Mouse (Mus musculus) liver, embryonic 15.5 days (tissue): ENCODE results near the gene Abcb9. TPM values are rescaled to one million over a fixed set of nuclear protein-coding genes. Genes with fewer than 3 reads are reported as not detected.
A peak's percentile ranks its signal among the peaks of the same experiment; 100 is the strongest.

Source experiments
- ATAC-seq: fragments of 200-750 bp; cut with Nextera tagmentation; 2 replicates; pipeline ENCODE4 v1.8.0; 2017; ENCODE audit warnings: moderate number of reproducible peaks, mild to moderate bottlenecking, moderate library complexity; ENCODE audit not compliant: insufficient read depth
- H3K27ac ChIP-seq: fragments of 300-500 bp; sonication (generic); replicated peaks from 2 replicates; pipeline ENCODE4 v1.5.1; 2015; ENCODE audit warnings: mild to moderate bottlenecking, inconsistent platforms
- H3K27me3 ChIP-seq: fragments of 300-500 bp; sonication (generic); 2 replicates; pipeline ENCODE4 v1.6.1; 2015; ENCODE audit warnings: mild to moderate bottlenecking, inconsistent platforms
- H3K36me3 ChIP-seq: fragments of 300-500 bp; sonication (generic); replicated peaks from 2 replicates; pipeline ENCODE4 v1.6.1; 2015; ENCODE audit warnings: moderate library complexity, mild to moderate bottlenecking, inconsistent platforms
- H3K4me1 ChIP-seq: fragments of 300-500 bp; sonication (generic); replicated peaks from 2 replicates; pipeline ENCODE4 v1.6.1; 2015; ENCODE audit warnings: inconsistent platforms
- H3K4me2 ChIP-seq: fragments of 300-500 bp; sonication (generic); 2 replicates; pipeline ENCODE4 v1.6.1; 2015; ENCODE audit warnings: moderate library complexity, mild to moderate bottlenecking, inconsistent platforms
- H3K4me3 ChIP-seq: fragments of 300-500 bp; sonication (generic); replicated peaks from 2 replicates; pipeline ENCODE4 v1.5.1; 2015; ENCODE audit warnings: mild to moderate bottlenecking, inconsistent platforms
- H3K9ac ChIP-seq: fragments of 300-500 bp; sonication (generic); 2 replicates; pipeline ENCODE4 v1.6.1; 2015; ENCODE audit warnings: moderate library complexity, mild to moderate bottlenecking, inconsistent platforms
- H3K9me3 ChIP-seq: fragments of 300-500 bp; sonication (generic); replicated peaks from 2 replicates; pipeline ENCODE4 v1.6.1; 2016; ENCODE audit warnings: inconsistent platforms
- WGBS: fragments of 180-500 bp; shearing (Covaris S2); methylation state at CpG from one replicate; pipeline ENCODE4 v1.1.7; 2015; ENCODE audit warnings: mixed read lengths; ENCODE audit not compliant: insufficient replicate concordance; 5-methylcytosine and 5-hydroxymethylcytosine counted together
- polyA plus RNA-seq: library from polyadenylated mRNA; unstranded; fragments of >200 nt; fragmentation: Nextera tagmentation; extraction: Ambion mirVana; gene quantifications from 2 replicates; pipeline ENCODE4 v1.2.1, GENCODE M21; 2015

Abcb9 gene
- 6.1 and 7.1 TPM in 2 replicates for polyA plus RNA-seq

DNA sequence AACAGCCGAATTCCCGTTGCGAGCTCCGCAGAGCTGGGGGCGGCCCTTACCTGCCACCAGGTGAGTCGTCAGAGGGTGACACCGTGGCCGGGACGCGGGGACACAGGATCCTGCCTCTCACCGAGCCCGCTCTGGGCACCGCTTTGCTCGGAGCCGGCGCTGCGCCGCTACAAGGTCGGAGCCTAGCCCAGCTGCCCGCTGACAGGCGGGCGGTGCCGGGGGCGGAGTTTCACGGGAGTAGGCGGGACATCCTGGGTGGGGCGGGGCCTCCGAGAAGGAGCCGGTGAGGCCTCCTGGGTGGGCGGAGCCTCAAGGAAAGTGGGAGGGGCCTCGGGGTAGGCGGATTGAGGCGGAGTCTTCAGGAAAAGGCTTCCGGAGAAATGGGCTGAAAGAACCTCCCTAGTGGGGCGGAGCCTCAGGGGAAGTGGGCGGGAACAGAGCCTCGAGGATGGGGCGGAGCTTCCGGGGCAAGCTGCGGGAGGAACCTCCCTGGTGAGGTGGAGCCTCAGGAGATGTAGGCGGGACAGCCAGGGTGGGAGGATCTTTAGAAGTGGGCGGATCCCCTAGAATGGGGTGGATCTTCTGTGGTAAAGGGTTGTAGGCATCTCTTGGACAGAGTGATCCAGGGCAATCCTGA is at the start of gene Abcb9:
Abcb9 (minus strand) TSS at position 203 of the 637 bp plus-strand sequence.
- peak within 1 kb of the TSS; percentile 89 for H3K9ac ChIP-seq
- peak within 1 kb of the TSS; percentile 97 for H3K4me2 ChIP-seq
- H3K9me3 ChIP-seq, result no peaks in the 10 kb centered on the region
- WGBS, result 1% methylated on average over 42 of the region's 42 CpGs
- peak; percentile 71 for ATAC-seq
- peaks cover 57% of the 10 kb centered on the region for H3K4me1 ChIP-seq
- peak within 1 kb of the TSS; percentile 79 for H3K4me3 ChIP-seq
- no peaks in the 10 kb centered on the region for H3K27me3 ChIP-seq
- H3K27ac ChIP-seq, result peak within 1 kb of the TSS; percentile 93
- no peaks in the 10 kb centered on the region for H3K36me3 ChIP-seq

DNA sequence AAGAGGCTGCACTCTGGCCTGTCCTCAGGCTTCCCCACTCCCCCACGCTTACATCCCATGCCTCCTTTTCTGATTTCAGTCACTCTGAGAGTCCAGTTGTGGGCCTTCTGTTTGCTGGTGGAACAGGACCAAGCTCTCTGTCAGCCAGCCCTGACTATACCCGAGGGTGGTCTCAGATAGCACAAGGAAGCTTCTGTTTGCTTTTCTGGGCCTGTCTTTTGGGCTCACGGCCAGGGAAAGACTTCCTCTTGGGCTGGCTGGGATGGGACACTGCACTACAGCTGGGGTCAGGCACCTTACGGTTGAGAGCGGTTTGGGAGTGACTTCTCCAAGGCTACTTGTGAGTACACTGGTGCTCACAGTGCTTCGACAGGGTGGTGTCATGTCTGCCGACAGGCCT is 42.5 kb upstream of the Abcb9 start:
- H3K27me3 ChIP-seq, result no peaks in the 10 kb centered on the region
- no peaks in the 10 kb centered on the region for H3K9me3 ChIP-seq
- no peak overlapping the region for H3K27ac ChIP-seq
- 68% methylated on average over 7 of the region's 7 CpGs for WGBS
- no peak for ATAC-seq
- H3K36me3 ChIP-seq, result peaks cover 32% of the 10 kb centered on the region
- H3K4me1 ChIP-seq, result 0 out of 2 replicates have a peak, but pooled peaks cover 6% of the 10 kb centered on the region
- no peak overlapping the region for H3K4me3 ChIP-seq
- H3K4me2 ChIP-seq, result no peak overlapping the region
- H3K9ac ChIP-seq, result no peak overlapping the region

DNA sequence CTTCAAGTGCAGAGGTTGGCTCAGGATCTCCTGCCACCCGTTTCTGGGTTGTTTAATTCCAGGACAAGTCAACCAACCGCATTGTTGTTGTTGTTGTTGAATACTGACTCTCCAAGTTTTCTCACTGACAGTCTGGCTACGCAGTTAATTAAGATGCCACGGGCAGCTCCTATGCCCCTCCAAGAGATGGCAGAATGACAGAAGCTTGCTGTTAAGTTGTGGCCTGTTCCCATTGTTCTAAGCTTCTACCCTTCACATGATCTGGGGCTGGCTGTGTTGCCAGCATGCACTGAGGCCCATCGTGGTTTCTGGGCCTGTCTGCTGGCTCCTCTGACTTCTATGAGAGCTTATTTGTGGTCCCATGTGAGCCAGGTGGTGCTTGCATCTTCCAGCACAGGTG is 38.7 kb upstream of the Abcb9 start:
- ATAC-seq, result no peak
- H3K4me2 ChIP-seq, result no peak overlapping the region
- no peaks in the 10 kb centered on the region for H3K27me3 ChIP-seq
- H3K36me3 ChIP-seq, result peaks cover 28% of the 10 kb centered on the region
- 76% methylated on average over 5 of the region's 5 CpGs for WGBS
- no peak overlapping the region for H3K9ac ChIP-seq
- no peak overlapping the region for H3K27ac ChIP-seq
- 0 out of 2 replicates have a peak, but pooled peaks cover 6% of the 10 kb centered on the region for H3K4me1 ChIP-seq
- no peaks in the 10 kb centered on the region for H3K9me3 ChIP-seq
- no peak overlapping the region for H3K4me3 ChIP-seq

DNA sequence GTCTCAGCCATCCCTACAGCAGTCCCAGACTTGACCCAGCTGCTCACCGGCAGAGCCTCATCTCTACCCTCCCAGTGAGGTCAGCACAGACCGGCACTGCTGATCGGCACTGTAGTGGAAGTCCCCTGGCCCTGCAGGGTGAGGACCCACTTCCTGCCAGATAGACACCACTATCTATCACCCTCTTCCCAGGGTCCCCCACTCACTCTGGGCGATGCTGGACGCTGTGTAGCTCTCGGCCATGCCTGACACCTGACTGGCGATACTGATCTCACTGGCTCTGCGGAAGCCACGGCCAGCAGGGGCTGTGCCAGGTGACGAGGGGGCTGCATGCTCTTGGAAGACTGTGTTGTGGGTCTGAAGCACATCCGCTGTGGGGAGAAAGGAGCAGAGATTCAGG is 29.5 kb upstream of the Abcb9 start:
- H3K9me3 ChIP-seq, result no peaks in the 10 kb centered on the region
- no peaks in the 10 kb centered on the region for H3K4me1 ChIP-seq
- no peak overlapping the region for H3K9ac ChIP-seq
- ATAC-seq, result no peak
- H3K27ac ChIP-seq, result no peak overlapping the region
- no peak overlapping the region for H3K4me3 ChIP-seq
- H3K36me3 ChIP-seq, result peaks cover 32% of the 10 kb centered on the region
- no peaks in the 10 kb centered on the region for H3K27me3 ChIP-seq
- WGBS, result 76% methylated on average over 11 of the region's 11 CpGs
- no peak overlapping the region for H3K4me2 ChIP-seq

DNA sequence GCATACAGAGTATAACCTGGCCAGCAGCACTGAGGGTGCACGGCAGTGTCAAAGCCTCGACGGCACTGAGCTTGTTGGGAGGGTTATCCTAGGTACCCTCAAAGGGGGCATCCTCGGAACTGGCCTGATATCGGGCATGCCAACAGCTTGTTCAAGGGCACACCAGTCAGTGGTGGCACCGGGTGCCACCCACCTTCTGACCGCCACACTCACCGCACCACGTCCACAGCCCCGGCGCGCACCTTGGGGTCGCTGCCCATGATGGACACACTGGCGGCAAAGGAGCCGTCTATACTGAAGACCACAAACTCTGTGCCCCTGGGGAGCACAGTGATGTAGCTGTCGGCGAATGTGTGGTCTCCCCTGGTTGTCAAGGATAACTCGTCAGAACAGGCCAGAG is 26.8 kb upstream of the Abcb9 start:
- H3K36me3 ChIP-seq, result peaks cover 52% of the 10 kb centered on the region
- ATAC-seq, result no peak
- H3K4me2 ChIP-seq, result no peak overlapping the region
- no peaks in the 10 kb centered on the region for H3K9me3 ChIP-seq
- H3K9ac ChIP-seq, result no peak overlapping the region
- H3K4me1 ChIP-seq, result peaks cover 19% of the 10 kb centered on the region
- H3K4me3 ChIP-seq, result no peak overlapping the region
- no peaks in the 10 kb centered on the region for H3K27me3 ChIP-seq
- WGBS, result 88% methylated on average over 18 of the region's 18 CpGs
- no peak overlapping the region for H3K27ac ChIP-seq

DNA sequence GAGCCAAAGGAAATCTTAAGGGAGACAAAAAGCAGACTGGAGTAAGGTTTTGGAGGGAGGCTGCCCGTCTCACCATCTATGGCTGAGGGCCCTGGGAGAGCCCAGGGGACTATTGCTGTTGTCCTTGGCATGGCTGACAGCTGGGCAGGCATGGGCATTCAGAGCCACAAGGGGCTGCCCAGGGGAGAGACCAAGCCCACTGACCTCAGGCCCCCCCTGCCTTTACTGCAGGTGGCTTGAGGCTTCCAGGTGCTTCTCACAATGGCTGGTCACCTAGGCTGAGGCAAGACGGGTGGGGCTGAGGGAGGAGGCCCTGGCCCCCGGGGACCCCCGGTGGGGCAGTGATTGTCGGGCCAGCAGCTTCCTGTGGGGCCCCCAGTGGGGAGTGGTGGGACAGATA is 23.6 kb upstream of the Abcb9 start:
- Histone ChIP-seq H3K4me2 (no peak overlapping the region), H3K4me3 (no peak overlapping the region), H3K27ac (no peak overlapping the region), H3K4me1 (peaks cover 47% of the 10 kb centered on the region), H3K36me3 (peaks cover 57% of the 10 kb centered on the region), H3K27me3 (no peaks in the 10 kb centered on the region), H3K9me3 (no peaks in the 10 kb centered on the region), H3K9ac (no peak overlapping the region)
- ATAC-seq, result no peak
- 46% methylated on average over 5 of the region's 5 CpGs for WGBS

DNA sequence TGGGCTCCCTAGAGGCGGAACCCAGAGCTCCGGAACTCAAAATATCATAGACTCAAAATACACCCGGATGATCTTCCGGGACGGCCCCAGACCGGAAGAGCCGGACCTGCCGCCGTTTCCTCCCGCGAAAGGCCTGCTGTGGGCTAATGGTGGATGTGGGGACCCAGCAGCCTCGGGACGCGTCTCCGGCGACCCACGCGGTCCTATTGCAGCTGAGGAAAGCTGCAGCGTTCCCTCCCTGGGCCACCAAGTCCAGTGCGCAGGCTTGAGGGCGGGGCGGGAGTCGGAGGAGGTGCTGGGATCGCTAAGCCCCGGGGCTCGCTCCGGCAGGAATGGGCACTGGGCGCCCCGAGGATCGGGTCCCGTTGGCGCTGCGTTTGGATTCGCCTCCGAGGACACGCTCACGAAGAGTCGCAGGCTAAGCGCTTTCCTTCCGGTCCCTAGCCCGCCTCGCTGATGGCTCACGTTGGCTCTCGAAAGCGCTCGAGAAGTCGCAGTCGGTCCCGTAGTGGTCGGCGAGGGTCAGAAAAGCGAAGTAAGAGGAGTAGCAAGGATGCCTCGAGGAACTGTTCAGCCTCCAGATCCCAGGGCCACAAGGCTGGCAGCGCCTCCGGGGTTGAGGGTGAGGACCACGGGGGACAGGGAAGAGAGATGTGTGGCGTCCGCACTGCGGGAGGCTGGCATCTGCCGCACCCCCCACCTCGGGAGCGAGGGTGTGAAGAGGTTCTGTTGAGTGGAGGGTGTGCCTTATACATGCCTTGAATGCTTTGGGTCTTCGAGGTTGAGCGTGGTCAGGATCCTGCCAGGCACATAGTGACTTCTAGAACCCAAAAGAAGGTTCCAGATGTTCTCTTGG is 20.6 kb upstream of the Abcb9 start, which contains the start of gene Arl6ip4:
Arl6ip4 (plus strand) TSS at position 100 of the 856 bp plus-strand sequence.
- H3K9me3 ChIP-seq, result no peaks in the 10 kb centered on the region
- WGBS, result 1% methylated on average over 64 of the region's 64 CpGs

DNA sequence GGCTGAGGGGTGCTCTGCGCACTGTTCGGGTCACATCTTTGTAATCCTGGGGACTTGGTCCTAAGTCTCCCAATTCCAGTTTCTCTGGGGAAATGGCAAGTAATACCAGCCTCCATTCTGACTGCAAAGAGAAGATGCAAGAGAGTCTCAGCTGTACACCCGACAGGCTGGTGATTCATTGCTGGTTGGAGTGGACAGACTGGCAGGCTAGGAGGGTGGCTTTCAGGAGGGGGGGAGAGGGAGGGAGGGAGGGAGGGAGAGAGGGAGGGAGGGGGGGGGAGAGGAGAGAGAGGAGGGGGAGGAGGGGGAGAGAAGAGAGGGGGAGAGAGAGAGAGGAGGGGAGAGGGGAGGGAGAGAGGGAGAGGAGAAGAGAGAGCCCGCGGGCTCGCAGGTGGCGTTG is 19.9 kb upstream of the Abcb9 start:
- Histone ChIP-seq H3K9ac (peak overlapping the region; percentile 94), H3K4me2 (peak overlapping the region; percentile 82), H3K36me3 (peaks cover 40% of the 10 kb centered on the region), H3K4me1 (peaks cover 75% of the 10 kb centered on the region), H3K27ac (peak overlapping the region; percentile 83), H3K4me3 (peak overlapping the region; percentile 96), H3K27me3 (no peaks in the 10 kb centered on the region), H3K9me3 (no peaks in the 10 kb centered on the region)
- no peak for ATAC-seq
- 22% methylated on average over 7 of the region's 7 CpGs for WGBS

More for the DNA sequence above, 20.6 kb upstream of the Abcb9 start, which contains the start of gene Arl6ip4:
- Histone ChIP-seq H3K36me3 (peaks cover 47% of the 10 kb centered on the region), H3K27ac (peak within 1 kb of the TSS; percentile 83), H3K9ac (peak within 1 kb of the TSS; percentile 94), H3K4me1 (peaks cover 70% of the 10 kb centered on the region), H3K4me3 (peak within 1 kb of the TSS; percentile 96), H3K27me3 (no peaks in the 10 kb centered on the region), H3K4me2 (peak within 1 kb of the TSS; percentile 82)
- no peak for ATAC-seq

DNA sequence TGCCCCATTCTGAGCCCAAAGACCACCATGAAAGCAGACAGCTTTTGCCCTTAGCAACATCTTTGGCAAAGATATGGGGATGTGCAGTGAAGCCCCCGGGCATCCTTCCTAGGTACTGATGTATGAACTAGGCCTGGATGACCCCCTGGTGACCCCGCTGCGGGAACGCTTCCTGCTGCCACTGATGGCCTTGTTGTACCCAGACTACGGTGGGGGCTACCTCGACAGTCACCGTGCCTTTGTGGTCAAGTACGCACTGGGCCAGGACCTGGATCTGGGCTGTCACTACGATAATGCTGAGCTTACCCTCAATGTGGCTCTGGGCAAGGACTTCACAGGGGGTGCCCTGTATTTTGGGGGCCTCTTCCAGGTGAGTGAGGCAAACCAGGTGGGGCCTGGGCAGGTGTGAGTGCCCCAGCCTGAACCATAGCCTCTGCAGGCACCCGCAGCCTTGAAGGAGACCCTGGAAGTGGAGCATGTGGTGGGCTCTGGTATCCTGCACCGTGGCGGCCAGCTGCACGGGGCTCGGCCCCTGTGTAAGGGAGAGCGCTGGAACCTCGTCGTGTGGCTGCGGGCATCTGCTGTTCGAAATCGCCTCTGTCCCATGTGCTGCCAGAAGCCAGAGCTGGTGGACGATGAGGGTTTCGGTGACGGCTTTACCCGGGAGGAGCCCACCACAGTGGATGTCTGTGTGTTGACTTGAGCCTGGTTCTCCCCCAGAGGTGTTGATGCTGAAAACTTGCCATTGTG is 18.9 kb upstream of the Abcb9 start:
- H3K9me3 ChIP-seq, result no peaks in the 10 kb centered on the region
- no peak overlapping the region for H3K4me2 ChIP-seq
- 86% methylated on average over 24 of the region's 24 CpGs for WGBS
- no peaks in the 10 kb centered on the region for H3K27me3 ChIP-seq
- H3K27ac ChIP-seq, result no peak overlapping the region
- peaks cover 70% of the 10 kb centered on the region for H3K4me1 ChIP-seq
- H3K36me3 ChIP-seq, result peaks cover 29% of the 10 kb centered on the region
- no peak overlapping the region for H3K9ac ChIP-seq
- no peak for ATAC-seq
- no peak overlapping the region for H3K4me3 ChIP-seq

DNA sequence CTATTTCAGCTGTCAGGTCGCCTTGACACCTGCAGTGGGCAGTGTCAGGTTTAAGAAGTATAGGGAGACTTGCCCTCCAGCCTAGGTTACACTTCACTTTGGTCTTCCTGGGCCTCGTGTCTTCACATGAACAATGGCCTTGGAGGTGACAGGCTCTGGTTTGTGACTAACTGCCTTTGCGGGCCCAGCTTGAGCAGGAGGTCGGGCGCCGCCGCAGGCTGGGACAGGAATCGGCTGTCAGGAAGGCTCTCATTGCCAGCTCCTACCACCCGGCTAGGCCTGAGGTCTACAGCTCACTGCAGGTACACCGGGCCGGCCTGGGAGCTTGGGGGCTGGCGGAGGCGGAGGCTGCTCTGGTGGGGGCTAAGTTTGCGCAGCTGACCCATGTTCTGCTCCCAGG is 17.4 kb upstream of the Abcb9 start:
- no peaks in the 10 kb centered on the region for H3K9me3 ChIP-seq
- H3K36me3 ChIP-seq, result peaks cover 16% of the 10 kb centered on the region
- H3K27me3 ChIP-seq, result no peaks in the 10 kb centered on the region
- WGBS, result 15% methylated on average over 14 of the region's 14 CpGs
- peak overlapping the region; percentile 95 for H3K4me2 ChIP-seq
- peak overlapping the region; percentile 83 for H3K4me3 ChIP-seq
- no peak for ATAC-seq
- peak overlapping the region; percentile 77 for H3K9ac ChIP-seq
- peaks cover 60% of the 10 kb centered on the region for H3K4me1 ChIP-seq
- peak overlapping the region; percentile 93 for H3K27ac ChIP-seq

DNA sequence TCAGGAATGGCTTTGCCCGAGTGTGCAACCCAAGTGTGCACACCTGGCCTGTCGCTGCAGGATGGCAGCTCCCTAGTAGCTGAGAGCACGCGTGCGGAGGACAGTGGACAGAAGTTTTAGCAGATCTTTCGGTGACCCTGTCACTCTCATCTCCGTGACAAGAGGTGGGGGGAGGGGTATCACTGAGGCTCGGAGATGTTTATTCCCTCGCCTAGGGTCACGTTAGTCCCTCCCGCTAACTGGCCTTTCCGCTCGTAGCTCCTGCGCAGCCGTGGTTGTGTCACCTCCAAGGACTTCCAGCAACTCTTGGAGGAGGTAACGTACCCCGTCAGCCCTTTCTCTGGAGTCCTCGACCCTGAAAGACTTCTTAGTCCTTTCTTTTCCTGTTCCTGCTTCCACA is 16.9 kb upstream of the Abcb9 start:
- H3K4me2 ChIP-seq, result peak overlapping the region; percentile 95
- H3K27ac ChIP-seq, result peak overlapping the region; percentile 93
- no peaks in the 10 kb centered on the region for H3K27me3 ChIP-seq
- peaks cover 11% of the 10 kb centered on the region for H3K36me3 ChIP-seq
- under 1% methylated on average over 18 of the region's 18 CpGs for WGBS
- H3K4me1 ChIP-seq, result peaks cover 58% of the 10 kb centered on the region
- no peaks in the 10 kb centered on the region for H3K9me3 ChIP-seq
- peak overlapping the region; percentile 77 for H3K9ac ChIP-seq
- peak overlapping the region; percentile 83 for H3K4me3 ChIP-seq
- ATAC-seq, result no peak; the same call in 1 of the 2 replicates
